Mouse (Mus musculus) testis, postnatal 14 days (tissue): ENCODE measurements around the gene Mael.

Experiments used
- DNase-seq: peaks from one replicate; pipeline ENCODE4 v3.0.0; 2021; ENCODE audit warnings: low spot score

The Mael gene

DNA sequence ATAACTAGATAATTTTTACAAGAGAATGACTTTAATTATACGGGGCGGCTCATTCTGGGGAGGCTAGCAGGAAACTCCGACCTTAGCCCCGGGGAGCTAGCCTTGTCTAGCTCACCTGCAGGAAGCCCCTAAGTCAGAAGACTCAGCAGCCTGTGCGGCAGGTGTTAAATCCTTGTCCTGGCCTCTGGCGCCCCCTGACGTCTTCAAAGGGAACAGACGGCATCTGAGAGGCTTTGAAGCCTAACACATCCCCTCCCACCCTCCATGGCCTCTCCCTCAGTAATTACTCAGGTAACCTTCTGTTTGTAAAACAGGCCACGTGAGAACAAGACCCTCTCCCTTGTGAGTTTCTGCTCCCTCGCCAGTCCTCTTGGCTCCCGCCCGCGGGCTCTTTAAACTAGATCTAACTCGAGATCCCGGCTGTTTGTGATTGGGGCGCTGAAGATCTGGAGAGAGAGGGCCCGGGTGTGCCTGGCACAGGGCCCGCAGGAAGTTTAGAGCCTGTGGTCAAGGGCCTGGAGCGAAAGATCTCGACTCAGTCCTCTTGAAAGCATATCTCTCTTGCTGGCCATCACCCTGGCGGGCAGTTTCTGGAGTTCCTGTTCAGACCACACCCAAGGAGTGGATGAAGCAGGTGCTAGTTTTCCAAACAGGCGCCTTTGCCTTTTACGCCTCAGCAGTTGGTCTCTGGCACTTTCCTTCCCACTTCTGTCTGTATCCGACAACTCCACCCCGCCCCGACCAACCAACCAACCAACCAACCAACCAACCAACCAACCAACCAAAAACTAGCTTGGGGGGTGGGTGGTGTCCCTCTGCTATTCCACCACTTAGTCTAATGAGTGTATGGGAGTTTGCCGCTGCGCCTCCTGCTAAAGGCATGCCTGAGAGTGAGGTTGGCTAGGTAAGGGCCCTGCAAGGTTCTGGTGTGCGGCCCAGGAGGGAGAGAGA lies 84.1 kb downstream of the Mael start:
- peak; percentile 75 for DNase-seq

GRCm38 (mm10) chr1:166153351-166154120 lies 85.0 kb downstream of the Mael start:
- peak; percentile 76 for DNase-seq

DNA sequence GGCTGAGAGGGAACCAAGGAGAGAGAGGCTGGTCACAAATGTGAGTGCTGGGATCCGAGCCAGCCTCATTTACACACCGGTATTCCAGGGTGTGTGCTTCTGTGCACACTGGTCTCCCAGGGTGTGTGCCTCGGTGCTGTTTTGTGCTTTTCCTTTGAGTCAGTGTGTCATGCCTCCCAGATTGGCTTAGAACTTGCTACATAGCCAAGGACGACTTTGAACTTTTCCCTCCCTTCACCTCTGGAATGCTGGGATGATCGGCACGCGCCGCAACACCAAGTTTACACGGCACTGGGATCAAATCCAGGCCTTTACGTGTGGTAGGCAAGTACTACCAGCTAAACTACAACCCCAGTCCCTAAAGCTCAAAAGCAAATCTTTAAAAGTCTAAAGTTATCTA lies 86.5 kb downstream of the Mael start:
- no peak for DNase-seq

DNA sequence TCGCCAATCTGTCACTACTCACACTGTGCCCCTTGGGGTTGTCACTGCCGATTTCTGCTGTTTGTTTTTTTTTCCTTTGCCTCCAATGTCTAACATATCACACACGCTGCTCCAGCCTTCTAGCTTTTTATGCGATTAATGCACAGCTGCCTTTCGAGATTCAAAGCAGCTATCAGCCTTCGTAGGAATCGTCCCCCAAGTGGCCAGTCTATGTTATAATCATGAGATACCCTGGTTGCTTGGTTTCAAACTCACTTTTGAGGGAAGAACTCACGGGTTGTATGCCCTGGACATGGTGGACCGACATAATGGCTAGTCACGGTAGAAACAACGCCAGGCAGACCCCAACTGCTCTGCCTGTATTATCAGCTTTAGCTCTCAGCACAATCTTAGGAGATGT lies 87.2 kb downstream of the Mael start:
- no peak for DNase-seq
